Mouse (Mus musculus): ENCODE measurements around the gene Adcy2. TPM values are rescaled to one million over a fixed set of nuclear protein-coding genes. Genes with fewer than 3 reads are reported as not detected.
A peak's percentile ranks its signal among the peaks of the same experiment; 100 is the strongest.

The Adcy2 gene
- polyA plus RNA-seq, 1 experiment from 2014 or later: 0.63 TPM

- Histone ChIP-seq H3K4me3 (peak within 1 kb of the TSS; percentile 84), H3K4me2 (peak within 1 kb of the TSS; percentile 96), H3K4me1 (peaks cover 25% of the 10 kb centered on the region), H3K27me3 (replicated peaks) (no peaks in the 10 kb centered on the region), H3K36me3 (peaks cover 57% of the 10 kb centered on the region), H3K9me3 (no peaks in the 10 kb centered on the region), H3K27ac (replicated peaks) (peak within 1 kb of the TSS; percentile 85), H3K9ac (peak within 1 kb of the TSS; percentile 90)
- WGBS: under 1% methylated on average over 81 of the region's 81 CpGs
- ATAC-seq (ENCODE audit: extremely low read depth, insufficient number of reproducible peaks, low FRiP score, low TSS enrichment): peak; percentile 95
Observed at GRCm38 (mm10) chr13:68581747-68582516, 417.4 kb downstream of the Adcy2 start, which contains the start of the genes Mtrr and Fastkd3. Gene Mtrr (minus strand): TSS chr13:68582149. Gene Fastkd3 (plus strand): TSS chr13:68582234.

- Histone ChIP-seq H3K27me3 (replicated peaks) (no peaks in the 10 kb centered on the region), H3K4me2 (peak overlapping the region; percentile 96), H3K36me3 (peaks cover 58% of the 10 kb centered on the region), H3K27ac (replicated peaks) (peak overlapping the region; percentile 85), H3K4me1 (peaks cover 25% of the 10 kb centered on the region), H3K9me3 (no peaks in the 10 kb centered on the region), H3K4me3 (peak overlapping the region; percentile 84), H3K9ac (peak overlapping the region; percentile 90)
- 21% methylated on average over 14 of the region's 14 CpGs for WGBS
- no peak for ATAC-seq (ENCODE audit: extremely low read depth, insufficient number of reproducible peaks, low FRiP score, low TSS enrichment)
Observed at GRCm38 (mm10) chr13:68581086-68581740, 418.1 kb downstream of the Adcy2 start.

GRCm38 (mm10) chr13:68577945-68578344 lies 421.4 kb downstream of the Adcy2 start:
- no peak for ATAC-seq (ENCODE audit: extremely low read depth, insufficient number of reproducible peaks, low FRiP score, low TSS enrichment)
- no peaks in the 10 kb centered on the region for H3K9me3 ChIP-seq
- H3K9ac ChIP-seq: no peak overlapping the region
- H3K4me2 ChIP-seq: no peak overlapping the region
- H3K27ac ChIP-seq (replicated peaks): no peak overlapping the region
- H3K4me1 ChIP-seq: peaks cover 32% of the 10 kb centered on the region
- peaks cover 47% of the 10 kb centered on the region for H3K36me3 ChIP-seq
- H3K4me3 ChIP-seq: no peak overlapping the region
- 88% methylated on average over 7 of the region's 7 CpGs for WGBS
- H3K27me3 ChIP-seq (replicated peaks): no peaks in the 10 kb centered on the region

- WGBS: 69% methylated on average over 4 of the region's 4 CpGs
- Histone ChIP-seq H3K4me1 (peaks cover 35% of the 10 kb centered on the region), H3K9me3 (no peaks in the 10 kb centered on the region), H3K9ac (peak overlapping the region; percentile 69; the same call in 1 of the 2 replicates), H3K4me3 (no peak overlapping the region), H3K27ac (replicated peaks) (0 out of 2 replicates have a peak overlapping the region, but pooled peaks have one; percentile 93), H3K36me3 (peaks cover 79% of the 10 kb centered on the region), H3K27me3 (replicated peaks) (no peaks in the 10 kb centered on the region), H3K4me2 (no peak overlapping the region)
- no peak for ATAC-seq (ENCODE audit: extremely low read depth, insufficient number of reproducible peaks, low FRiP score, low TSS enrichment)
Observed at GRCm38 (mm10) chr13:68574398-68574797, 424.9 kb downstream of the Adcy2 start.

- peak; percentile 43; the same call in 1 of the 2 replicates for ATAC-seq (ENCODE audit: extremely low read depth, insufficient number of reproducible peaks, low FRiP score, low TSS enrichment)
- Histone ChIP-seq H3K27ac (replicated peaks) (peak overlapping the region; percentile 93), H3K9ac (peak overlapping the region; percentile 69), H3K27me3 (replicated peaks) (no peaks in the 10 kb centered on the region), H3K36me3 (peaks cover 79% of the 10 kb centered on the region), H3K4me2 (peak overlapping the region; percentile 40), H3K9me3 (no peaks in the 10 kb centered on the region), H3K4me1 (peaks cover 35% of the 10 kb centered on the region), H3K4me3 (no peak overlapping the region)
- WGBS: 53% methylated on average over 10 of the region's 10 CpGs
Observed at GRCm38 (mm10) chr13:68572966-68573913, 426.1 kb downstream of the Adcy2 start.

GRCm38 (mm10) chr13:68572247-68572646 lies 427.1 kb downstream of the Adcy2 start:
- Histone ChIP-seq H3K4me2 (peak overlapping the region; percentile 40), H3K4me3 (no peak overlapping the region), H3K4me1 (peaks cover 35% of the 10 kb centered on the region), H3K36me3 (peaks cover 79% of the 10 kb centered on the region), H3K27me3 (replicated peaks) (no peaks in the 10 kb centered on the region), H3K9me3 (no peaks in the 10 kb centered on the region), H3K9ac (no peak overlapping the region), H3K27ac (replicated peaks) (peak overlapping the region; percentile 93)
- ATAC-seq (ENCODE audit: extremely low read depth, insufficient number of reproducible peaks, low FRiP score, low TSS enrichment): peak; percentile 66; the same call in 1 of the 2 replicates
- 37% methylated on average over 19 of the region's 19 CpGs for WGBS

All from heart, embryonic 13.5 days (tissue).